Mouse (Mus musculus): ENCODE measurements at regions not wholly inside any gene's neighbourhood (a gene's known extent, or its start where the extent isn't known, plus 50 kb on each side); places are given as distances from the start of the nearest gene placed in this dataset.
"Not testable (repeated sequence)": the region's sequence is repeated elsewhere in the genome, so short reads cannot be mapped to it uniquely, and the experiment has no call there.

DNA sequence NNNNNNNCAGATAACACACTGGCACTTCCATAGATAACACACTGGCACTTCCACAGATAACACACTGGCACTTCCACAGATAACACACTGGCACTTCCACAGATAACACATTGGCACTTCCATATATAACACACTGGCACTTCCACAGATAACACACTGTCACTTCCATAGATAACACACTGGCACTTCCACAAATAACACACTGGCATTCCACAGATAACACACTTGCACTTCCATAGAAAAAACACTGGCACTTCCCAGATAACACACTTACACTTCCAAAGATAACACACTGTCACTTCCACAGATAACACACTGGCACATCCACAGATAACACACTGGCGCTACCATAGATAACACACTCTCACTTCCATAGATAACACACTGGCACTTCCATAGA, 105.7 kb upstream of the Afdn start:
- not testable (repeated sequence) for DNase-seq

DNA sequence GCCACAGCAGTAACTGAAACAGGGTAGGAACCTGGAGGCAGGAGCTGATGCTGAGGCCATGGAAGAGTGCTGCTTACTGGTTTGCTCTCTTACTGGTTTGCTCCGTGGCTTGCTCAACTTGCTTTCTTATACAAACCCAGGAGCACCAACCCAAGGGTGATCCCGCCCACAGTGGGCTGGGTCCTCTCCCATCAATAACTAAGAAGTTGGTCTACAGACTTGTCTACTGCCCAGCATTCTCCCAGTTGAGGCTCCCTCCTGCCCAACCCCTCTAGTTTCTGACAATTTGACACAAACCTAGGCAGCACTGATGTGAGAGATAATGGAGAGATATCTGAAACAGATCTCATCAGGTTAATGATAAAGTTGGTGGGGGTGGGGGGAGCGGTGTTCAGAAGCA, 104.3 kb upstream of the Afdn start:
- no peak for DNase-seq

DNA sequence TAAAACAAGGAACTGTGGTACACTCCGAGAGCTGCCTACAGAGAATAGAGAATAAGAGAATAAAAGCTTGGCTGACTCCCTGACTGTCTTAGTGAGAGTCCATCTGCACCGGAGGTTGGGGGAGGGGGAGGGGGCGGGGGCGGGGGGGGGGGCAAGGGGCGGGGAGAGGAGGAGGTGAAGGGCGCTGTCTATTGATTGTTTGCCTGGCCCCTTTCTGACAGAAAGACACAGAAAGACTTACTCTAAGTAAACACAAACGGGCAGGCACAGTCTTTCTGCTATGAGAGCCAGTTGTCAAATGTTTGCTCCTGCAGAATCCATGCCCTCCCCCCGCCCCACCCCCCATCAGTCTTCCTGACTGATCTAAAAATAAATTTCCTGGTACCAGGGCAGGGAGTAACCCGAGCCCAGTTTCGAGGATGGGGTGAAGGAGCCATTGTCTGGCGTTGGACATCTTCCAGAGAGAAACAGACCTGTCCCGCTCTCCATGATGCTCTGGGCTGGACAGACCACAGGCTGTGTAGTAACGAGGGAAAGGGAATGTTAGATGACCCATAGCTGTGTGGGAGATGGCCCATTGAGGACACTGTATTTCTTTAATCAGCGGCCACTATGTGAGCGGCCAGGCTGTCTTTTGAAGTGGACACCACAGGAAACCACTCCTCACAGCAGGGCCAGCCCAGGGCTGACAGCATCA, 103.7 kb upstream of the Afdn start:
- no peak for DNase-seq

GRCm38 (mm10) chr17:13657182-13657562, 103.2 kb upstream of the Afdn start:
- DNase-seq, result no peak

DNA sequence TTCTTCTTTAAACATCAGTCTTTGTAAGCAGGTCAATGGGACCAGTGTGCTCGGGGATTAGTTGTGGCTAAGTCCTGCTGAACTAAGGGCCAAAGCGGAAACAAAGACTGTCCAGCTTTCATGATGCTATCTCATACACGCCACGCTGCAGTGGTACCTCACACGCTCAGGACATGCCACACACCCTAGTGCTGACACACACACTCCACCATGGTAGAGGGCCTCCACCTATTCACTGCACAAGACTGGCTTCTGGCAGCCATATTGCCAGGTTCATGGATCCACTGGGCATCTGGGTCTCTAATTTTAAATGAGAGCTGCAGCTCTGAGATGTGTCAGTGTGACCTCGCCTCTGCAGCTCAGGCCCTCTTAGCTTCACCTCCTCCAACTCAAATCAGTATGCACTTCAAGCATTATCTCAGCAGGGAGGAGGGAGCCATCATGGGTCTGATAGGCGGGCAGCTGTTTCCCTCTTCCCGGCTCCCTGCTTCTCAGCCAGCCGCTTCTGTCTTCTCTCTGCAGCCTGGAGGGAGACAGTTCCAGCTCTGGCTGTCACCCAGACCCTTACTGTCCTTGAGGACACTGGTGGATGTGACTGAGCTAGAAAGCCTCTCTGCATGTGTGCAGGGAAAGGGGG, 102.6 kb upstream of the Afdn start:
- no peak for DNase-seq

DNA sequence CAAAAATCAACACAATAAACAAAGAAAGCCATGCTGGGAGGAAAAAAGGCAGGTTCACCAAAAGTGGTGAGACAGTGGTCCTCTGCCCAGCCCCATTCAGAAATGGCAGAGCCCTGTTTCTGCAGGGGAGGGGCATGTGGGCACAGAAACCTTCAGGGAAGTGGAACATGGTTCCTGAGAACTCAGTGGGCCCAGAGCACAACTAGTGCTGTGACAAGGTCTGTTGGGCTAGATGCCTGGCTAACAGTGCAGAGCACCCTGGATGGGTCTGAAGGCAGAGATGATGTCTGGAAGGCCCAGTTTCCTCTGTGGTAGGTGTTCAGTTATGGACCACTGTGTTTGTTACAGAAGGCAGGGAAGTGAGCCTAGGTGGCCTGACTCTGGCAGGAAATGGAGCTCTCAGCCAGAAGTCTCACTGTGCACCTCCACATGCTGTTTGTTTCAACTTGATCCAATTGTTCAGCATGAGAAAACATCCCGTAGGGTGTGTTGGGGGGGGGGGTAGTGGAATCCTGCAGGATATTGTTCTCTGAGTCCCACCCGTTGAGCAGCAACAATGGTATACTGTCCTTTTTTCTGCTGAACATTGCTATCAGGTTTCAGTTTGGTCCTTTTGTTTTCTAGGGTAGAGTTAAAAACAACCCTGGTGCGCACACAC, 101.9 kb upstream of the Afdn start:
- peak; percentile 20 for DNase-seq

GRCm38 (mm10) chr17:13659103-13659502, 101.2 kb upstream of the Afdn start:
- DNase-seq, result peak; percentile 78

DNA sequence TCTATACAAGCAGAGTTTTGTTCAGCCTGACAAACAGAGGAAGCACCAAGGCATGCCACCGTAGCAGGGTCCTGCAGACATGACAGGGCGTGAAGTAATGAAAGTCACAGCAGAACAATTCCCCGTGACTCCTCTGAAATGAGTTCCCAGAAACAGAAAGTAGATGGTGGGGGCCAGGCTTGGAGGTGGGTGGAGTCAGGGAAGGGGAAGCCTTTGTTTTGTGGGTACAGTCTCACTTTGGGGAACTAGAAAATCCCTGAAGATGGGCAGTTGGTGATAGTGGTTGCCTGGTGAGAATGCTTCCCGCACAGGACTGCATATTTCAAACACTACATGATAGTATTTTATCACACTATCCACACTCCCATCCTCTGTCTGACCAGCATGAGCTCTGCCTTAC, 100.4 kb upstream of the Afdn start:
- no peak for DNase-seq

- no peak for DNase-seq
Measured at GRCm38 (mm10) chr17:13661023-13661422, 99.3 kb upstream of the Afdn start.

GRCm38 (mm10) chr17:13662152-13662551, 98.2 kb upstream of the Afdn start:
- DNase-seq, result no peak

Data from thymus, postnatal 4 days (tissue).